Mouse (Mus musculus) liver, postnatal 0 days (tissue): ENCODE results near the gene Galnt14.

Source experiments
- CTCF ChIP-seq: sonication (generic); IDR thresholded peaks from 2 replicates; pipeline ENCODE4 v1.5.1; 2016; ENCODE audit warnings: antibody characterized with exemption, low read depth
- EP300 ChIP-seq: IDR thresholded peaks from 2 replicates; pipeline ENCODE4 v1.6.1; 2016; ENCODE audit warnings: antibody characterized with exemption, low read depth, mild to moderate bottlenecking

DNA sequence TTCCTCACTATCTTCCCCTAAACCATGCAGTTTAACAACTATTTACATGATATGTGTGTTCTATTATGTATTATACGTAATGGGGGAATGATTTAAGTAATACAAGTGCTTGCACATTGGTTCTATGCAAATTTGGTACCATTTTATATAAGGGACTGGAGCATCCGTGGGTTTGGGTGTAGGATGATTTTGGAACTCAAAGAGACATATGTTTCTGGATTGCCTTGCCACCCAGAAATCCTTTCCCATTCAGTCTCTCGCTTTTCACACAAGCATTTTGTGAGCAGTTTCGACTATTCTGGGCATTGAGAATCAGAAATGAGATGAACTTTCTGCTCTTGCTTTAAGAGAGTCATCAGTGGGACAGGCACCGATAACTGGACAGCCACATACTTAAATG, 190.9 kb downstream of the Galnt14 start:
- TF ChIP-seq CTCF, result no peak
- no peak for TF ChIP-seq EP300
